In genomic region chr11:20631026-20631940, GRCm38 (mm10) we compare ENCODE assay signal across 8 mouse cellular contexts.
DNase-seq lines count a peak whose midpoint lies in the region; ATAC-seq and TF ChIP-seq lines count a peak whose summit lies in the region.

No protein-coding gene starts in this region.

- peak; percentile 92 for DNase-seq in CD8-positive naive resting alpha-beta T cell, adult 2 months (ENCODE audit: low read depth in 2 of 2, low spot score in 2 of 2)
- DNase-seq in brain, embryonic 18.5 days (ENCODE audit: low read depth, low spot score), result peak; percentile 84
- peak; percentile 85 for DNase-seq in liver, adult 2 months (ENCODE audit: extremely low read depth, low read depth, low spot score)

- peak; percentile 78; the same call in 1 of the 2 replicates for TF ChIP-seq POLR2A in liver, adult 2 months (IDR thresholded peaks at IDR 0.05; ENCODE audit: extremely low read depth, insufficient read depth, low read length)

- peaks cover 5% of the 10 kb centered on the region for H3K36me3 ChIP-seq in erythroblast, embryonic 14.5 days (ENCODE audit: control insufficient read depth)
- H3K36me3 ChIP-seq in heart, embryonic 12.5 days, result no peaks in the 10 kb centered on the region
- H3K36me3 ChIP-seq in kidney, embryonic 16.5 days (ENCODE audit: insufficient read depth, low read length), result no peaks in the 10 kb centered on the region
- H3K36me3 ChIP-seq in liver, adult 2 months (ENCODE audit: control insufficient read depth, insufficient read depth, low read length), result no peaks in the 10 kb centered on the region
- H3K36me3 ChIP-seq in stomach, embryonic 15.5 days, result no peaks in the 10 kb centered on the region

- H3K27me3 ChIP-seq in erythroblast, embryonic 14.5 days (ENCODE audit: control insufficient read depth), result no peaks in the 10 kb centered on the region
- H3K27me3 ChIP-seq in heart, embryonic 12.5 days (replicated peaks), result no peaks in the 10 kb centered on the region
- H3K27me3 ChIP-seq in kidney, embryonic 16.5 days (ENCODE audit: insufficient read depth, low read length), result no peaks in the 10 kb centered on the region
- H3K27me3 ChIP-seq in liver, adult 2 months (ENCODE audit: control insufficient read depth, insufficient read depth, low read length), result no peaks in the 10 kb centered on the region
- H3K27me3 ChIP-seq in stomach, embryonic 15.5 days (replicated peaks), result no peaks in the 10 kb centered on the region

- peaks cover 7% of the 10 kb centered on the region; the same call in 1 of the 2 replicates for H3K79me2 ChIP-seq in liver, adult 2 months (ENCODE audit: control insufficient read depth, insufficient read depth, low read length)

- H3K4me3 ChIP-seq in erythroblast, embryonic 14.5 days (replicated peaks), result peak overlapping the region; percentile 100
- peak overlapping the region; percentile 59 for H3K4me3 ChIP-seq in heart, embryonic 12.5 days
- peak overlapping the region; percentile 87 for H3K4me3 ChIP-seq in kidney, embryonic 16.5 days (ENCODE audit: low read length)
- H3K4me3 ChIP-seq in liver, adult 2 months (ENCODE audit: insufficient read depth, low read depth, low read length), result peak overlapping the region; percentile 66
- H3K4me3 ChIP-seq in stomach, embryonic 15.5 days (replicated peaks), result peak overlapping the region; percentile 81

- H3K27ac ChIP-seq in heart, embryonic 12.5 days (ENCODE audit: poor library complexity, severe bottlenecking), result peak overlapping the region; percentile 98
- H3K27ac ChIP-seq in kidney, embryonic 16.5 days (ENCODE audit: low read length), result peak overlapping the region; percentile 97
- H3K27ac ChIP-seq in liver, adult 2 months (replicated peaks; ENCODE audit: insufficient read depth, low read depth, low read length), result peak overlapping the region; percentile 57
- H3K27ac ChIP-seq in stomach, embryonic 15.5 days, result peak overlapping the region; percentile 100

- WGBS in heart, embryonic 12.5 days, result 2% methylated on average over 32 of the region's 36 CpGs
- 2% methylated on average over 34 of the region's 36 CpGs for WGBS in kidney, embryonic 16.5 days
- WGBS in liver, adult 2 months, result 2% methylated on average over 36 of the region's 36 CpGs
- WGBS in stomach, embryonic 15.5 days, result 3% methylated on average over 32 of the region's 36 CpGs

- TF ChIP-seq CTCF in liver, adult 2 months (IDR thresholded peaks at IDR 0.05; ENCODE audit: low read depth, low read length), result no peak

- peaks cover 57% of the 10 kb centered on the region for H3K4me1 ChIP-seq in erythroblast, embryonic 14.5 days (ENCODE audit: control insufficient read depth)
- peaks cover 45% of the 10 kb centered on the region for H3K4me1 ChIP-seq in heart, embryonic 12.5 days (replicated peaks)
- H3K4me1 ChIP-seq in kidney, embryonic 16.5 days (ENCODE audit: insufficient read depth, low read length), result peaks cover 33% of the 10 kb centered on the region
- H3K4me1 ChIP-seq in liver, adult 2 months (ENCODE audit: control insufficient read depth, insufficient read depth, low read length), result peaks cover 18% of the 10 kb centered on the region
- peaks cover 11% of the 10 kb centered on the region; the same call in 1 of the 2 replicates for H3K4me1 ChIP-seq in stomach, embryonic 15.5 days

- H3K9me3 ChIP-seq in erythroblast, embryonic 14.5 days (ENCODE audit: control insufficient read depth, low read length), result no peaks in the 10 kb centered on the region
- no peaks in the 10 kb centered on the region for H3K9me3 ChIP-seq in heart, embryonic 12.5 days (replicated peaks)
- H3K9me3 ChIP-seq in kidney, embryonic 16.5 days (ENCODE audit: low read length), result no peaks in the 10 kb centered on the region
- no peaks in the 10 kb centered on the region for H3K9me3 ChIP-seq in stomach, embryonic 15.5 days

- ATAC-seq in heart, embryonic 12.5 days (ENCODE audit: insufficient number of reproducible peaks, low FRiP score), result peak; percentile 91
- ATAC-seq in kidney, embryonic 16.5 days (ENCODE audit: low FRiP score, low TSS enrichment), result peak; percentile 91
- peak; percentile 84 for ATAC-seq in monocyte, adult 5-6 weeks (replicated peaks; ENCODE audit: insufficient number of reproducible peaks, low FRiP score, low TSS enrichment, poor library complexity, severe bottlenecking)
- peak; percentile 85 for ATAC-seq in stomach, embryonic 15.5 days (ENCODE audit: insufficient read depth, low FRiP score, low read depth)

- peak overlapping the region; percentile 79 for H3K4me2 ChIP-seq in heart, embryonic 12.5 days
- peak overlapping the region; percentile 86 for H3K4me2 ChIP-seq in kidney, embryonic 16.5 days (replicated peaks; ENCODE audit: low read depth, low read length)
- H3K4me2 ChIP-seq in stomach, embryonic 15.5 days, result peak overlapping the region; percentile 87

- H3K9ac ChIP-seq in heart, embryonic 12.5 days, result peak overlapping the region; percentile 72
- H3K9ac ChIP-seq in kidney, embryonic 16.5 days (replicated peaks; ENCODE audit: low read length), result peak overlapping the region; percentile 69
- H3K9ac ChIP-seq in liver, adult 2 months (ENCODE audit: low read depth, low read length), result peak overlapping the region; percentile 76
- H3K9ac ChIP-seq in stomach, embryonic 15.5 days, result no peak overlapping the region

Comparison
In these comparisons a context has a peak if more than half of its experiments do, and no peak if none do; other contexts are left out.
1. Peak in every context shown above with its lines: DNase-seq, ATAC-seq, H3K4me3 ChIP-seq and H3K27ac ChIP-seq.